Mouse (Mus musculus) frontal cortex, postnatal 10 days (tissue): Measurements from ENCODE around the gene Hoxa6.

Experiments
- DNase-seq, 2 experiments: peaks; one replicate each; pipeline ENCODE4 v3.0.0; 2022; ENCODE audit warnings: low spot score in 2 of 2, mixed read lengths in 1 of 2

Gene Hoxa6

DNA sequence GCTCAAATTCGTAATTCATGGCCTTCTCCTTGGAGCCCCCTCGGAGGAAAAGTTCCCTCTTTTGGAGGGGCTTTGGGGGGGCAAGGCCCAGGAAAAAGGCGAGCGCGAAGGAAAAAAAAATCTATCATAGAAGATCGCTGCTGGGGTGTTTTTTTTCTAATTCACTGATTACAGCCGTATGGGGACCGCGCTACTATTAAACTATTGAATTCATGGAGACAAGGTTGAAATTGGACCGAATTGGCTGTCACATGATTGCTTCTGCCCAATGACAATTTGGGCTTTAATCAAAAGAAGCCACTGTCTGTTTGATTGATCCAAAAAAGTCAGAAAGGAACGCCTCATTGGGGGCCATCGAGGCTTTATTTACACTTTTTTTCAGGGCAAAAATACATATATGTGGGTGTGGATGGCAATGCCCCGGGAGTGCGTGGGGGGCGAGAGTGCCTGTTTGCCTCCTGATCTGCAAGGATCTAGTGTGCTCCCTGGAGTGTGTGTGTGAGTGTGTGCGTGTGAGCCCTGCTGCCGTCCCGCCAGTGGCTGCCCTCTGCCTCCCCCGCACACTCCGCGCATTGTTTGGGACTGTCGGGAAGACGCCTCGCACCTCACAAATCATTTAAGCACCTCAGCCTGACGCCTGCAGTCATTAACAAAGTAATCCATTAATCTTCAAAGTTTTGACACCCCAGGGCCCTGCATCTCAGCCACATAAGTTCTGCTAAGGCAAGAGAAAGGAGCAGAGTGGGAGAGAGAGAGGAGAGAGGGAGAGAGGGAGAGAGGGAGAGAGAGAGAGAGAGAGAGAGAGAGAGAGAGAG lies 43.7 kb downstream of the Hoxa6 start, which contains the start of gene Hoxa2:
Hoxa2 (minus strand) TSS at position 206 of the 815 bp plus-strand sequence.
- no peak for DNase-seq

- no peak for DNase-seq
Observed at GRCm38 (mm10) chr6:52164051-52164625, 44.4 kb downstream of the Hoxa6 start.

DNA sequence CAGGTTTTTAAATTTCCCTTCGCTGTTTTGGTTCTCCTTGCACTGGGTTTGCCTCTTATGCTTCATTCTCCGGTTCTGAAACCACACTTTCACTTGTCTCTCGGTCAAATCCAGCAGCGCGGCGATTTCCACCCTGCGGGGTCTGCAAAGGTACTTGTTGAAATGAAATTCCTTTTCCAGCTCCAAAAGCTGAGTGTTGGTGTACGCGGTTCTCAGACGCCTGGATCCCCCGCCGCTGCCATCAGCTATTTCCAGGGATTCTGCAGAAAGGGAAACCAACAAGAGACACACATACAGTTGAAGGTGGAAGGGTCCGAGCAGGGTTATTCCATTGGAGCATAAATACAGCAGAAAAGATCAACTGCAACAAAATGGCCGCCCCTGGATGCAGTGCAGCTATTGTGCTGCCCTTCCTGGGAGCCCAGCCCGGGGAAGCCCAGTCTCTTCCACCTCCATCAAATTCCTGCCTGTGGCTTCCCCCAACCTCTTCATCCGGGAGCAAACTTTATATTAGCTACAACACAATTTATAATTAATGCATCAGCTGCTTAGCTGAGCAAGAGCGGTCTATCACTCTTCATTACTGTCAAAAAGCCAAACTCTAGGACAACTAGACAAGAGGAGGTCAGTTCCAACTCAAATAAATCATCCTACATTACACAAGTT lies 45.0 kb downstream of the Hoxa6 start:
- no peak for DNase-seq

GRCm38 (mm10) chr6:52162611-52163365 lies 45.7 kb downstream of the Hoxa6 start:
- no peak for DNase-seq

DNA sequence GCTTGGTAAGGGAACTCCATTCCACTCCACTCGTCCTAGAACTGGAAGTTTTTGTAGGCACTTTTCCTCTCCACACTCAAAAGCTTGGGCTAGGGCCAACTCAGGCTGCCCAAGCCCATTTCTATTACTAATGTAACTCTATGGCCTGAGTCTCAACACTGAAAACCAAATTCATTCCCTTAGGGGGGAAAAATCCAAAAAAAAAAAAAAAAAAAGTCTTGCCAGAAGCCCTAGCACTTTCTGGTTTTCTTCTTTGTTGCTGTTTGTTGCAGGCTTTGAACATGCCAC lies 46.5 kb downstream of the Hoxa6 start:
- no peak for DNase-seq

DNA sequence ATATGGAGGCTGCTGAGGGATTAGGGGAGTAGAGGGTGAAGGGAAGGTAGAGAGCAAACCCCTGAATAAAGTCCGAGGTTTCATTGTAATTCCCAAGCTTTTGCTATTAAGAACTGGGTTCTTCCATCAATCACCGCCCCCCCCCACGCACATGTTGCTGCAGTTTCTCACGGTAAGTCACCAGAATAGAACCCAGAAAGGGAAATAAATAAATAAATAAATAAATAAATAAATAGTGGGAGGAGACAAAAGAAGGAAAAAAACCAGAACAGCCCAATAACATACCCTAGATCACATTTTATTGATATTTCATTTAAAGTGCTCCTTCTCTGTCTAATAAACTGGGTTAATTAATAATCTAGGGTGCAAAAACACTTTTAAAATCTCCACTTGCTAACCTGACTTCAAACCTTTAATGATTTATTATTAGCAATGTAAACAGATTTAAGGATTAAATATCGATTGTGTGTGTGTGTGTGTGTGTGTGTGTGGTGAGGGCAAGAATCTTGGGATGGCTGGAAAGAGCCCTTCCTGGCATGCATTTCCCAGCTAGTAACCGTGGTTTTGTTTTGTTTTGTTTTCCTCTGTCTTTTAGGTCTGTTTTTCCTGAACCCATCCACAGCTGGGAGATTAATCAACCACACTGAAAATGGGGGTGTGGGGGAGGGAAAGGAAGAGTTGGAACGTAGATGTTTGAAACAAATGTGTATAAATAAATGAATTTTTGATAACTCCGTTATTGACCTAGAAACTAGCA lies 47.0 kb downstream of the Hoxa6 start:
- no peak for DNase-seq

DNA sequence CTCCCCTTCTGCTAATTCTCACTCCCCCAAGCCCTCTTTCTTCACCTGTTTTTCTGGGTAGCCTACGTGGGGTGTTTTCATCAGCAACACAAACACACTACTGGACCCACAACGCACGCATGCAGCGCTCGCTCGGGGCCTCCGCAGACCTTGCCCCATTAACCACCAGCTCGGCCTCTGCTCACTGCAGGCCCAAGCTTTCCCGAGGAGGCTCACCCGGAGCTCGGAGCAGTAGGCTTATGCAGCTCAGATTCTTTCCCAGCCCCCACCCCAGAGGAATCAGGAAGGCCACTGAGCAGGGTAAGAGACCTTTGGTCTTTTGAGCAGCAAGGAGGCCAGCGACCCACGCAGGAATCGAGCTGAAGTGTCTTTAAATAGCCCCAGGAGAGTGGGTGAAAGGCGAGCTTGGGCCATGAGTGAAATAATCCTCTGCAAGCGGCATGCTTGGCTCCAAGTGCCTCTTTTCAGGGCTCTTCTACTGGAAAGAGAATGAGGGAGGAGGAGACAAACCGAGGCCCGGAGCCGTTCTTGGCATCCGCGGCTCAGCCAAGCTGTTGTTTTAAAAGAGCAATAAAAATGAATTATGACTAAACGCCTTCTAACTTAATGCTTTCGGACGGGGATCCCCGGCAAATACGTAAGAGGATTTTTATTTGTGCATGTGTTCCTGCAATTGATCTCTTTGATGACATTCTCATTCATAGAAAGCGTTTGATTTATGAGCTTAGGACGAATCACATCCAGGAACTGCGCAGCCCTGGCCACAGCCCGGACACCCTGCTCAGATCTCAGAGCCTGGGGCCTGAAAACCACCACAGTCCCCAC lies 47.8 kb downstream of the Hoxa6 start:
- DNase-seq, result no peak

DNA sequence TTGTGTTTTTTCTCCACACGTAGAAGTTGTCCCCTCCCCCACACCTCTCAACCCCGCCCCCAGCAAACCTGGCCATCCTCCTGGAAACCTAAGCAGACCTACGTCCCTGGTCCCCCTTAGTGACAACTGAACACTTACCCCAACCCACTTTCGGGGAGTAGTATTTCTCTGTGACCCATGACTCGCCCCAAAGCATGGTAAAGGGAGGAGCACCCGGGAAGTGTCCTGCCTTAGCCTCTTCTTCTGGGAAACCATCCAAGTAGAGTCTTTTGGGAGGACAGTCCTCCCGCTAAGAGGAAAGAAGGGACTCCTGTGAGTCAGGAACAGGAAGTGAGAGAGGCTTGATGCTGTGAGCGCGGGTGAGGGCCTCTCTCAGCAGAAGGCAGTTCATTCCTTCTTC lies 48.5 kb downstream of the Hoxa6 start:
- DNase-seq, result no peak

DNA sequence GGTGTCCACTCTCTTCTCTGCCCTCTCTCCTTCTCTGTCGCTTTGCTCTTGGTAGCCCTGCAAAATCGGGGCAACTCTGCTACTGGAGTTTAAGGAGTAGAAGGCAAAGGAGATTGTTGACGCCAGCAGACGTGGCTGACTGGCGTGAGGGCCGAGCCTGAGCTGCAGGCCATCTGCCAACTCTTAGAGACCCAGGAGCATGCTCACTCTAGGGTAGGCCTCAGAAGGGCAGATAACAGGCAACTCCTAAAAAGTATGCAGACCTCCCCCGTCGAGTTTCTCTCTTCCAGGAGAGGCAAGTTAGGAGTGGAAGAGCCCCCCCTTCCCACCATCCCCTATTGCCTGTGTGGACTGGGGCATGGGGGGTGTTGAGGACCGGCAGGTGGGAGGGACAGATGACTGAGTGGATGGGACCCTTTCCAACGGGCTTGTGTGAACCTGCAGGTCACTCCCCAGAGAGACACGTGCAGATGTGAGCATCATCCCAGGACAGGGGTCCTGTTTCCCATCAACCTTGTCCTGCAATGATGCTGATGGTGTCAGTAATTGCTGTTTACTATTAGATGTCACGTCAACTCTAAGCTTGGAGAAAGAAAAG lies 49.3 kb downstream of the Hoxa6 start:
- no peak for DNase-seq

DNA sequence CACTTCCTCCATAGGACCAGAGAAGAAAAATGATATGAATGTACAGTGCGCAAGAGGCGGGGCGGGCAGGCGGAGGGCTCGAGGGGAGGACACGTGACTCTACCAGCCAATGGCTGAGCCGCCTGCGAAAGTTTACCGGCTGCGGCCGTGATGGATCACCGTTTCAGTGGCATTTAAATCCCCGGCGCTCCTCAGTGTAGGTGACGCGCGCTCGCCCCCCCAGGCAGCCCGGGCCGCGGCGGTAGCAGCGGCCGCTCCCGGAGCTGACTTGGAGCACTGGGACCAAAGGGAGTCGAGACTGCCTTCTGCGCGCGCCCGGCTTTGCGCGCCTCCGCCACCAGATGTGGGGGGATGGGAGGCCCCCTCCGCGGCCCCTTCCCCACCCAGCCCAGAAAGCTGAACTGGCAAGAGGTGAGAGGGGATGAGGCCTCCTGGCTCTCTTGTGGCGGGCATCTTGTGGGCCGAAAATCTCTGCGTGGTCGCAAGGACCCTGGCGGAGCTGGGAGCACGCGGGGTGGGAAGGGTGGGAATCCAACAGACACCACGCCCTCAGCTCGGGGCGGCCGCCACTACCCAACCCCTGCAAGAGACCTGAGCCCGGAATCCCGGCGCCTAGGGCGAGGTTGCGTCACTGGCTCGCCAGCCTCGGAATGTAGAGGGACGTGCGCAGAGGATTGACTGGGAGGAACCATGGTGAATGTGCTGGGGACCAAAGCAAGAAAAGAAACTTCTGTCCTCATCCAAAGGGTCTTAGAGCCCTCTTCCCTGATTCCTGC lies 50.1 kb downstream of the Hoxa6 start, which contains the start of gene Hoxa1:
Hoxa1 (minus strand) TSS at position 42 of the 776 bp plus-strand sequence.
- no peak for DNase-seq

DNA sequence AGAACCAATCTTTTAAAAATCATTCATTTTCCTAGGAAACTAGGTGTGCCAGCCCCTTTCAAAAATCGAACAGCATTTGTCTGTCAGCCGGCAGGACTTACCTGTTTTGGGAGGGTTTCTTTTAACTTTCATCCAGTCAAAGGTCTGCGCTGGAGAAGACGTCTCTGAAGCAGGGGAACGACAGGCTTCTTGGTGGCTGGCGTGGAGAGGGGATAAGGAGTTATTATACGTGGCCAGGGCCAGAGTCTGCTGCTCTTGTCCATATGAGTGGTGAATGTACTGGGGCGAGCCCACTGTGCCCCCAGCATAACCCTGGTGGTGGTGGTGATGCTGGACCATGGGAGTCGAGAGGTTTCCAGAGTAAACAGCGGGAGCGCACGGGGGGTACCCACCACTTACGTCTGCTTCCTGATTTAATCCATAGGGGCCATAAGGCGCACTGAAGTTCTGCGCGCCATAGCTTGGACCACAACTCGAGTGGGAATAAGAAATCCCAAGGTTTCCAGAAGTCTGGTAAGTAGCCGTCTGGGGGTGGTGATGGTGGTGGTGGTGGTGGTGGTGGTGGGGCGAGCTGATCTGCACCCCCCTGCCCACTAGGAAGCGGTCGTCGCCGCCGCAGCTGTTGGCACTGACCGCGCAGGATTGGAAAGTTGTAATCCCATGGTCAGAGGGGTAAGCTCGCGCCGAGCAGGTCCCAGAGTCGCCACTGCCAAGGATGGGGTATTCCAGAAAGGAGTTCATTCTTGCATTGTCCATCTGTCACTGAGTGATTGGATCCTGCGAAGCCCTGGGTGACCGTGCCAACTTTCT lies 50.9 kb downstream of the Hoxa6 start:
- DNase-seq, result no peak

GRCm38 (mm10) chr6:52156551-52157200 lies 51.8 kb downstream of the Hoxa6 start:
- DNase-seq, result no peak
